Comparison of ENCODE assay signal across 8 mouse cellular contexts in the genomic region with DNA sequence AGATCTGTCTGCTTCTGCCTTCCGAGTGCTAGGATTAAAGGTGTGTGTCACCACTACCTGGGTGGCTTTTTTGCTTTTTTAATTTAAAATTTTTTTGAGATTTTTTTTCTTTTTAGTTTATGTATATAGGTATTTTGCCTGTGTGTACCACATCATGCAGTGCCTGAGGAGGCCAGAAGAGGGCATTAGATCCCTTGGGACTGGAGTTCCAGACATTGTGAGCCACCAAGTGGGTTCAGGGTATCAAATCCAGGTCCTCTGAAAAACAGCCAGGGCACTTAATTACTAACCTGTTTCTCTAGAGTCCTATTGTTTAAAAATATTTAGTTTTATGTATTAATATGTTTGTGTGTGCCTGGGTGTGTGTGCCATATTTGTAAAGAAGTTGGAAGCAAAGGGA. TPM values are rescaled to one million over a fixed set of nuclear protein-coding genes. Genes with fewer than 3 reads are reported as not detected.
A peak's percentile ranks its signal among the peaks of the same experiment; 100 is the strongest.
DNase-seq lines count a peak whose midpoint lies in the region; ATAC-seq and TF ChIP-seq lines count a peak whose summit lies in the region.
"Had no signal": no experiment of that assay in that cellular context is flagged by ENCODE, and none has a peak within 500 bp of the region (broad histone marks: within the 10 kb centered on the region; RNA-seq: fewer than 3 reads in every experiment).

No protein-coding gene starts in this region.

- TF ChIP-seq EP300 in ES-Bruce4 (IDR thresholded peaks at IDR 0.05; ENCODE audit: insufficient read depth, low read depth, low read length) = no peak

- H3K9ac ChIP-seq in kidney, postnatal 0 days (ENCODE audit: low read depth, low read length) = no peak overlapping the region
- H3K9ac ChIP-seq in kidney, embryonic 14.5 days (ENCODE audit: low read depth, low read length) = no peak overlapping the region
- H3K9ac ChIP-seq in ES-Bruce4 (ENCODE audit: low read depth, poor library complexity, severe bottlenecking) = no peak overlapping the region

- ATAC-seq in kidney, postnatal 0 days (replicated peaks; ENCODE audit: low FRiP score, low read depth) = no peak
- ATAC-seq in kidney, embryonic 14.5 days (ENCODE audit: low FRiP score, low TSS enrichment) = no peak

- TF ChIP-seq POLR2A in ES-Bruce4 (IDR thresholded peaks at IDR 0.05; ENCODE audit: insufficient read depth, low read length) = no peak

- H3K4me3 ChIP-seq in kidney, postnatal 0 days (replicated peaks; ENCODE audit: low read depth, low read length) = no peak overlapping the region
- H3K4me3 ChIP-seq in kidney, embryonic 14.5 days (ENCODE audit: low read length) = no peak overlapping the region
- no peak overlapping the region for H3K4me3 ChIP-seq in ES-Bruce4 (ENCODE audit: low read depth, low read length)

- H3K9me3 ChIP-seq in kidney, postnatal 0 days (replicated peaks; ENCODE audit: low read length) = no peaks in the 10 kb centered on the region
- H3K9me3 ChIP-seq in kidney, embryonic 14.5 days (ENCODE audit: control insufficient read depth, low read length) = no peaks in the 10 kb centered on the region
- H3K9me3 ChIP-seq in ES-Bruce4 (replicated peaks; ENCODE audit: control insufficient read depth, insufficient read depth, low read length, poor library complexity, severe bottlenecking) = no peaks in the 10 kb centered on the region

- no peaks in the 10 kb centered on the region for H3K27me3 ChIP-seq in kidney, postnatal 0 days (ENCODE audit: insufficient read depth, low read length)
- no peaks in the 10 kb centered on the region for H3K27me3 ChIP-seq in kidney, embryonic 14.5 days (ENCODE audit: control insufficient read depth, insufficient read depth, low read length)
- H3K27me3 ChIP-seq in ES-Bruce4 (ENCODE audit: control insufficient read depth, insufficient read depth, low read length, poor library complexity, severe bottlenecking) = no peaks in the 10 kb centered on the region

- H3K4me1 ChIP-seq in kidney, postnatal 0 days (replicated peaks; ENCODE audit: insufficient read depth, low read length) = no peaks in the 10 kb centered on the region
- no peaks in the 10 kb centered on the region for H3K4me1 ChIP-seq in kidney, embryonic 14.5 days (ENCODE audit: control insufficient read depth, insufficient read depth, low read length)
- peaks cover 2% of the 10 kb centered on the region for H3K4me1 ChIP-seq in ES-Bruce4 (ENCODE audit: control insufficient read depth, insufficient read depth, low read length)

- TF ChIP-seq CTCF in kidney, postnatal 0 days (IDR thresholded peaks at IDR 0.05; ENCODE audit: low read depth) = peak; percentile 69
- TF ChIP-seq CTCF in ES-Bruce4 (IDR thresholded peaks at IDR 0.05; ENCODE audit: low read depth, low read length) = peak; percentile 56

- no peaks in the 10 kb centered on the region for H3K36me3 ChIP-seq in kidney, postnatal 0 days (ENCODE audit: insufficient read depth, low read length)
- H3K36me3 ChIP-seq in kidney, embryonic 14.5 days (ENCODE audit: control insufficient read depth, insufficient read depth, low read length) = no peaks in the 10 kb centered on the region
- H3K36me3 ChIP-seq in ES-Bruce4 (ENCODE audit: control insufficient read depth, insufficient read depth, low read length, poor library complexity, severe bottlenecking) = no peaks in the 10 kb centered on the region

- no peak overlapping the region for H3K4me2 ChIP-seq in kidney, postnatal 0 days (ENCODE audit: low read length)
- no peak overlapping the region for H3K4me2 ChIP-seq in kidney, embryonic 14.5 days (replicated peaks; ENCODE audit: low read depth, low read length)

- no peak for DNase-seq in kidney, postnatal 0 days (ENCODE audit: low spot score)
- peak; percentile 38 for DNase-seq in adrenal gland, postnatal 25 days
- DNase-seq in lung, postnatal 36 days = peak; percentile 77
- no peak for DNase-seq in ovary, postnatal 14 days (ENCODE audit: low spot score)
- DNase-seq in gastrocnemius, postnatal 4 days (ENCODE audit: low spot score in 2 of 2) = no peak

- no peak overlapping the region for H3K27ac ChIP-seq in kidney, postnatal 0 days
- no peak overlapping the region for H3K27ac ChIP-seq in kidney, embryonic 14.5 days (ENCODE audit: low read depth, low read length)
- H3K27ac ChIP-seq in ES-Bruce4 (ENCODE audit: insufficient read depth, low read length) = no peak overlapping the region

- 83% methylated on average over 1 of the region's 1 CpGs for WGBS in kidney, postnatal 0 days
- WGBS in kidney, embryonic 14.5 days = 77% methylated on average over 1 of the region's 1 CpGs

RNA-seq across cellular contexts. Expression of a gene that starts 4.9 kb away (rescaled TPM):
- 0.43 and 0.47 TPM in 2 replicates for polyA plus RNA-seq in kidney, postnatal 0 days (2015; fragmentation: Nextera tagmentation; extraction: Ambion mirVana)
- 0.27 and 0.30 TPM in 2 replicates for polyA plus RNA-seq in kidney, embryonic 14.5 days (2014; fragmentation: Nextera tagmentation; extraction: Ambion mirVana)
- polyA plus RNA-seq in ES-Bruce4 (2011; ENCODE audit: insufficient read depth, insufficient read length, low read depth, missing spikeins) = not detected in 2 replicates
- total RNA-seq in adrenal gland, postnatal 25 days (2021) = not detected in 2 replicates
- not detected for total RNA-seq in gastrocnemius, postnatal 4 days (2021)
- total RNA-seq: hematopoietic stem cell, adult 5-6 weeks had no signal

RNA-seq across cellular contexts. Expression of a gene that starts 19.1 kb away (rescaled TPM):
- 6.4 and 6.5 TPM in 2 replicates for polyA plus RNA-seq in kidney, postnatal 0 days (2015; fragmentation: Nextera tagmentation; extraction: Ambion mirVana)
- polyA plus RNA-seq in kidney, embryonic 14.5 days (2014; fragmentation: Nextera tagmentation; extraction: Ambion mirVana) = 5.3 and 6.8 TPM in 2 replicates
- 18.0 and 18.9 TPM in 2 replicates for polyA plus RNA-seq in ES-Bruce4 (2011; ENCODE audit: insufficient read depth, insufficient read length, low read depth, missing spikeins)
- 295 and 303 TPM in 2 replicates for total RNA-seq in adrenal gland, postnatal 25 days (2021)
- total RNA-seq in gastrocnemius, postnatal 4 days (2021) = 10 to 100 TPM; 25.4 to 37.7 TPM

RNA-seq across cellular contexts. Expression of a gene that starts 48.1 kb away (rescaled TPM):
- not detected in 2 replicates for polyA plus RNA-seq in kidney, postnatal 0 days (2015; fragmentation: Nextera tagmentation; extraction: Ambion mirVana)
- polyA plus RNA-seq in kidney, embryonic 14.5 days (2014; fragmentation: Nextera tagmentation; extraction: Ambion mirVana) = not detected in 2 replicates
- not detected in 2 replicates for polyA plus RNA-seq in ES-Bruce4 (2011; ENCODE audit: insufficient read depth, insufficient read length, low read depth, missing spikeins)
- not detected in 2 replicates for total RNA-seq in adrenal gland, postnatal 25 days (2021)
- not detected for total RNA-seq in gastrocnemius, postnatal 4 days (2021)
- total RNA-seq: hematopoietic stem cell, adult 5-6 weeks had no signal

RNA-seq across cellular contexts. Expression of a gene that starts 59.8 kb away (rescaled TPM):
- 4.7 and 6.3 TPM in 2 replicates for polyA plus RNA-seq in kidney, postnatal 0 days (2015; fragmentation: Nextera tagmentation; extraction: Ambion mirVana)
- 2.3 and 5.7 TPM in 2 replicates for polyA plus RNA-seq in kidney, embryonic 14.5 days (2014; fragmentation: Nextera tagmentation; extraction: Ambion mirVana)
- polyA plus RNA-seq in ES-Bruce4 (2011; ENCODE audit: insufficient read depth, insufficient read length, low read depth, missing spikeins) = 1.1 and 1.5 TPM in 2 replicates
- total RNA-seq in adrenal gland, postnatal 25 days (2021) = 19.9 and 22.7 TPM in 2 replicates
- total RNA-seq in gastrocnemius, postnatal 4 days (2021) = 1 to 10 TPM; 5.5 to 6.1 TPM

Comparison
In these comparisons a context has a peak if more than half of its experiments do, and no peak if none do; other contexts are left out.
1. DNase-seq: peak in adrenal gland, postnatal 25 days (single experiment) and lung, postnatal 36 days (single experiment); none in kidney, postnatal 0 days (single experiment), ovary, postnatal 14 days (single experiment) and gastrocnemius, postnatal 4 days (0 of 2).